Mouse (Mus musculus) lung, postnatal 0 days (tissue): ENCODE measurements around the gene Slc6a18. TPM values are rescaled to one million over a fixed set of nuclear protein-coding genes. Genes with fewer than 3 reads are reported as not detected.

Experiments used
- ATAC-seq: fragments of 200-750 bp; cut with Nextera tagmentation; 2 replicates; pipeline ENCODE4 v1.8.0; 2017; ENCODE audit warnings: moderate library complexity
- DNase-seq: peaks from one replicate; pipeline ENCODE4 v3.0.0-alpha.2; 2016; ENCODE audit warnings: low spot score
- H3K27ac ChIP-seq: fragments of 300-500 bp; sonication (generic); 2 replicates; pipeline ENCODE4 v1.5.1; 2014; ENCODE audit warnings: antibody characterized with exemption, mild to moderate bottlenecking, low read length, mixed read lengths
- H3K27me3 ChIP-seq: fragments of 300-500 bp; sonication (generic); replicated peaks from 2 replicates; pipeline ENCODE4 v1.6.1; 2014; ENCODE audit warnings: low read length, mixed read lengths; ENCODE audit not compliant: insufficient read depth
- H3K36me3 ChIP-seq: fragments of 300-500 bp; sonication (generic); 2 replicates; pipeline ENCODE4 v1.6.1; 2014; ENCODE audit warnings: low read length, mixed read lengths; ENCODE audit not compliant: insufficient read depth
- H3K4me1 ChIP-seq: fragments of 300-500 bp; sonication (generic); 2 replicates; pipeline ENCODE4 v1.6.1; 2014; ENCODE audit warnings: antibody characterized with exemption, low read depth, low read length, mixed read lengths; ENCODE audit not compliant: insufficient read depth
- H3K4me2 ChIP-seq: fragments of 300-500 bp; sonication (generic); replicated peaks from 2 replicates; pipeline ENCODE4 v1.6.1; 2014; ENCODE audit warnings: low read depth, mild to moderate bottlenecking, low read length, moderate library complexity, mixed read lengths
- H3K4me3 ChIP-seq: fragments of 300-500 bp; sonication (generic); 2 replicates; pipeline ENCODE4 v1.5.1; 2014; ENCODE audit warnings: low read depth, low read length
- H3K9ac ChIP-seq: fragments of 300-500 bp; sonication (generic); replicated peaks from 2 replicates; pipeline ENCODE4 v1.6.1; 2014; ENCODE audit warnings: low read depth, mild to moderate bottlenecking
- H3K9me3 ChIP-seq: fragments of 300-500 bp; sonication (generic); 2 replicates; pipeline ENCODE4 v1.6.1; 2016; ENCODE audit warnings: low read length, mixed read lengths
- CTCF ChIP-seq: IDR thresholded peaks from 2 replicates; pipeline ENCODE4 v1.5.1; 2016; ENCODE audit warnings: antibody characterized with exemption, mild to moderate bottlenecking
- EP300 ChIP-seq: IDR thresholded peaks from 2 replicates; pipeline ENCODE4 v1.6.1; 2016; ENCODE audit warnings: antibody characterized with exemption, mild to moderate bottlenecking, control low read depth
- WGBS: fragments of 180-500 bp; shearing (Covaris S2); extraction: QIAGEN DNeasy Blood & Tissue Kit; methylation state at CpG from one replicate; pipeline ENCODE4 v1.1.7; 2014; 5-methylcytosine and 5-hydroxymethylcytosine counted together
- polyA plus RNA-seq: library from polyadenylated mRNA; unstranded; fragments of >200 nt; fragmentation: Nextera tagmentation; extraction: Ambion mirVana; gene quantifications from 2 replicates; pipeline ENCODE4 v1.2.1, GENCODE M21; 2015

The Slc6a18 gene
- polyA plus RNA-seq, 1 experiment from 2014 or later, result not detected

- Histone ChIP-seq H3K9ac (no peak overlapping the region), H3K4me3 (no peak overlapping the region), H3K4me2 (no peak overlapping the region), H3K27ac (no peak overlapping the region), H3K4me1 (no peaks in the 10 kb centered on the region), H3K9me3 (no peaks in the 10 kb centered on the region), H3K36me3 (no peaks in the 10 kb centered on the region), H3K27me3 (no peaks in the 10 kb centered on the region)
- ATAC-seq (peak; percentile 67), DNase-seq (peak; percentile 61)
- WGBS, result 39% methylated on average over 6 of the region's 6 CpGs
- no peak for TF ChIP-seq EP300
- peak; percentile 86 for TF ChIP-seq CTCF
Measured at GRCm38 (mm10) chr13:73646397-73647087, 31.3 kb downstream of the Slc6a18 start.

GRCm38 (mm10) chr13:73641296-73641695, 36.5 kb downstream of the Slc6a18 start:
- no peak overlapping the region for H3K27ac ChIP-seq
- no peak for DNase-seq
- H3K4me3 ChIP-seq, result no peak overlapping the region
- no peaks in the 10 kb centered on the region for H3K9me3 ChIP-seq
- TF ChIP-seq EP300 (no peak), CTCF (no peak)
- no peaks in the 10 kb centered on the region for H3K36me3 ChIP-seq
- no peaks in the 10 kb centered on the region for H3K27me3 ChIP-seq
- no peak for ATAC-seq
- no peaks in the 10 kb centered on the region for H3K4me1 ChIP-seq
- no peak overlapping the region for H3K9ac ChIP-seq
- WGBS, result 85% methylated on average over 4 of the region's 4 CpGs
- no peak overlapping the region for H3K4me2 ChIP-seq

GRCm38 (mm10) chr13:73637826-73638225, 40.0 kb downstream of the Slc6a18 start:
- H3K9ac ChIP-seq, result no peak overlapping the region
- WGBS, result 44% methylated on average over 5 of the region's 6 CpGs
- no peak overlapping the region for H3K4me3 ChIP-seq
- peak; percentile 21; the same call in 1 of the 2 replicates for ATAC-seq
- DNase-seq, result peak; percentile 55
- no peaks in the 10 kb centered on the region for H3K9me3 ChIP-seq
- H3K36me3 ChIP-seq, result no peaks in the 10 kb centered on the region
- TF ChIP-seq EP300, result no peak
- TF ChIP-seq CTCF, result no peak
- no peaks in the 10 kb centered on the region for H3K27me3 ChIP-seq
- no peak overlapping the region for H3K4me2 ChIP-seq
- H3K4me1 ChIP-seq, result no peaks in the 10 kb centered on the region
- H3K27ac ChIP-seq, result no peak overlapping the region

GRCm38 (mm10) chr13:73631837-73632236, 46.0 kb downstream of the Slc6a18 start:
- H3K9ac ChIP-seq, result no peak overlapping the region
- H3K9me3 ChIP-seq, result no peaks in the 10 kb centered on the region
- no peak for DNase-seq
- ATAC-seq, result no peak
- TF ChIP-seq EP300 (no peak), CTCF (no peak)
- H3K27ac ChIP-seq, result no peak overlapping the region
- no peaks in the 10 kb centered on the region for H3K27me3 ChIP-seq
- no peaks in the 10 kb centered on the region for H3K36me3 ChIP-seq
- H3K4me3 ChIP-seq, result no peak overlapping the region
- WGBS, result 93% methylated on average over 3 of the region's 3 CpGs
- no peak overlapping the region for H3K4me2 ChIP-seq
- peaks cover 4% of the 10 kb centered on the region; the same call in 1 of the 2 replicates for H3K4me1 ChIP-seq

GRCm38 (mm10) chr13:73628586-73629113, 49.2 kb downstream of the Slc6a18 start:
- TF ChIP-seq CTCF (no peak), EP300 (no peak)
- no peak overlapping the region for H3K4me2 ChIP-seq
- no peaks in the 10 kb centered on the region for H3K36me3 ChIP-seq
- no peak overlapping the region for H3K9ac ChIP-seq
- ATAC-seq (no peak), DNase-seq (no peak)
- 81% methylated on average over 11 of the region's 11 CpGs for WGBS
- no peak overlapping the region for H3K4me3 ChIP-seq
- peaks cover 4% of the 10 kb centered on the region; the same call in 1 of the 2 replicates for H3K4me1 ChIP-seq
- H3K9me3 ChIP-seq, result no peaks in the 10 kb centered on the region
- H3K27ac ChIP-seq, result no peak overlapping the region
- no peaks in the 10 kb centered on the region for H3K27me3 ChIP-seq

GRCm38 (mm10) chr13:73626745-73627549, 50.9 kb downstream of the Slc6a18 start, which contains the start of gene Tert:
TSS of gene Tert (plus strand) at chr13:73626911.
- no peaks in the 10 kb centered on the region for H3K36me3 ChIP-seq
- H3K9ac ChIP-seq, result peak within 1 kb of the TSS; percentile 26; the same call in 1 of the 2 replicates
- peaks cover 4% of the 10 kb centered on the region; the same call in 1 of the 2 replicates for H3K4me1 ChIP-seq
- peak within 1 kb of the TSS; percentile 46 for H3K4me3 ChIP-seq
- no peaks in the 10 kb centered on the region for H3K27me3 ChIP-seq
- peak; percentile 64 for DNase-seq
- no peaks in the 10 kb centered on the region for H3K9me3 ChIP-seq
- peak; percentile 85 for ATAC-seq
- H3K4me2 ChIP-seq, result peak within 1 kb of the TSS; percentile 83
- no peak within 1 kb of the TSS for H3K27ac ChIP-seq
- WGBS, result 10% methylated on average over 47 of the region's 47 CpGs
- no peak for TF ChIP-seq EP300
- TF ChIP-seq CTCF, result peak; percentile 61
